Mouse (Mus musculus) induced T-regulatory cell, adult 2 months (primary cell): ENCODE results near the gene Lrrc73.
A peak's percentile ranks its signal among the peaks of the same experiment; 100 is the strongest.

Experiments
- DNase-seq: peaks from one replicate; pipeline ENCODE4 v3.0.0-alpha.2; 2012; ENCODE audit warnings: low read depth

Gene Lrrc73

DNA sequence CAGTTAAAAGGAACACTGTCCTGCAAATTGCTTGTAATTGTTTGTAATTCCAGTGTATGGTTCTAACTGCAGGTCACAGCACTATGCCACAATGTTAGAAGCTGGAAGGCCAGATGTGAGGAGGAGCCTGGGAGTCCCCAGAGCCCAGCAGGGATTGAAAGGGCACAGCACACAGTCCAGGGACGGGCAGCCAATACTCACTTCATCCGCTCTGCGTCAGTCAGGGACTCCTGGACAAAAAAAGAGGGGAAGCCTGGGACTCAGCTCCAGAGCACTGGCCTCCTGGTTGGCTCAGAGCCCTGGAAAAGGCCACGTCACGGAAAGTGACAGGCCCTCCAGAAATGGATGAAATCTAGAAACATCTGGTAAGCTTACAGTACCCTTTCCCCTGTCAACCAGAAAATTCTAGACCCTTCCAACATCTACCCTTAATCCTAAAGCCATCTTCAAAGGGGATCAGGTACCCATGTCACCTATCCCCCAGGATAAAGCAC lies 8.9 kb downstream of the Lrrc73 start:
- DNase-seq: no peak

DNA sequence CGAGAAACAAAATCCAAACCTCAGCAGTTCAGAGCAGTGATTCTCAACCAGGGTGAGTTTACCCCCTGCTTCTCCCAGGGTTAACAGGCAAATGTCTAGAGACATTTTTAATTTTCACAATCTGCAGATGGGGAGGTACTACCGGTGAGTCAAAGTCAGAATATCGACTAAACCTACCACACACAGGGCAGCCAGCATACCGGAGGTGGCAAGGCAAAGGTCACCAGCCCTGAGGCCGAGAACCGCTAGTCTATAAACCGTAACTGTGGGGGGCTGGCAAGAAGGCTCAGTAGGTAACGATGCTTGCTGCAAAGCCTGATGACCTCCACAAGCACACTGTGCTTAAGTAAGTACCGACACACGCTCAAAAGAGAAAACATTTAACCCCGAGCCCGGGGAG lies 12.2 kb downstream of the Lrrc73 start:
- DNase-seq: no peak

DNA sequence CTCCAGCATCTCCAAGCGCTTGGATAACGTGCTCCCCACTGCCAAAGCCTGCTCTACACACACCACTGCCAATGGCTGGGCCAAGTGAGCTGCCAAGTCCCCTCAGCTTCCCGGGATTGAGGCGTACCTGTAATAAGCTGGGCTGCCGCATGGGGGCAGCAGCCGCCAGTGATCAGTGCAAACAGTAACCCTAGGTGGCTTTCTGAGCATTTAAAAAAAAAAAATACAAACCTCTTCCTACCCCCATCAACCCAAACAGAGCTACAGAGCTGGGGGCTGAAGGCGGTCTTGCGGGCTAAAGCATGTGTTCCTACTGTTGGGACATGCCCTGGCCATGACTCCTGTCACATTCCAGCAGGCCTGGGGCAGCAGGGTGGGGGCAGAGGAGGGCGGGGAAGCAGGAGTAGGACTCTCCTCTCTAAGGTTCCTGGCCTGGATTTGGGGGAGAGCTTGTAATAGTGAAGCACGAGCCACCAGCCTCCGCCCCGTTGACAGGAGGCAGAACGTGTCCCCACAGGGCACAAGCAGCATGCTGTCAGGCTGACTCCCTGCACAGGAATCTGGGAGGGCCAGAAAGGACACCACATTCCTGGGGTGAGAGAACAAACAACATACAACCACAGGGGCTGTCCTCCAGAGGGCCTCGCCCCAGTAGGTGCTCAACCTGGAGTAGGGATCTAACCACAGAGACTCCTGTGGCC lies 12.7 kb downstream of the Lrrc73 start:
- peak; percentile 80 for DNase-seq

DNA sequence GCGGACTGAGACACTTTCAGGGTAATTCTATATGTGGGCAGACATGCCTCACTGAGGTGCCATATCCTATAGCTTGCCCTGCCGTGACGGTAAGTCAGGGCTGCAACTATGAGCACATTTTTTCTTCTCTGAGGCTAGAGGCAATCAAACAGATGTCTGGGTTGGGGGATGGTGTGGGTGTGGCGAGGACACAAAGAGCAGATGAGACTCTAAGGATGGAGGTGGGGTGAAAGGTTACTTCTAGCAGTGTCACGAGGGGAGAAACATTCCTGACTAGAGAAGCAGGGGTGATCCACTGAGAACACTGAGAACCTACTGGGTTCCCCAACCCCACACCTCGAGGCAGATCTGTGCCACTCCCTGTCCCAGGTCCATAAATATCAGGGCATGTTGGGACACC lies 13.7 kb downstream of the Lrrc73 start:
- no peak for DNase-seq

DNA sequence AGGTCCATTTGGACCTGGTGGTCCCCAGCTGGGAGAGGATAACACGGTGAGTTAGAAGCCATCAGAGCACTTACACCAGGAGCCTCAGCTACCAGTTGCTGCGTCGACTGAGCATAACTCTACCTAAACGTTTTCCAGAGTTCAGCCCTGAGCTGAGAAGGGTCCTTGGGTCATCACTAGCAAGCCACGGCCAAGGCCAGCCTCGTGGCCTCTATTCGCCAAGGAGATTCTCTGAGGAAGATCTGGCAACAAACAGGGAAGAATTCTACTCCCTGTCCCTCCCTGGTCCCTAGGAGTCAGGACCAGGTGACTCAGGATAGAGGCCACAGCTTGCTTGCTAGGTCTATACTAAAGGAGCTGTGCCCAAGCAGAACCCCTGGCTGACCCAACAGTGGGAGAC lies 14.2 kb downstream of the Lrrc73 start:
- DNase-seq: no peak

DNA sequence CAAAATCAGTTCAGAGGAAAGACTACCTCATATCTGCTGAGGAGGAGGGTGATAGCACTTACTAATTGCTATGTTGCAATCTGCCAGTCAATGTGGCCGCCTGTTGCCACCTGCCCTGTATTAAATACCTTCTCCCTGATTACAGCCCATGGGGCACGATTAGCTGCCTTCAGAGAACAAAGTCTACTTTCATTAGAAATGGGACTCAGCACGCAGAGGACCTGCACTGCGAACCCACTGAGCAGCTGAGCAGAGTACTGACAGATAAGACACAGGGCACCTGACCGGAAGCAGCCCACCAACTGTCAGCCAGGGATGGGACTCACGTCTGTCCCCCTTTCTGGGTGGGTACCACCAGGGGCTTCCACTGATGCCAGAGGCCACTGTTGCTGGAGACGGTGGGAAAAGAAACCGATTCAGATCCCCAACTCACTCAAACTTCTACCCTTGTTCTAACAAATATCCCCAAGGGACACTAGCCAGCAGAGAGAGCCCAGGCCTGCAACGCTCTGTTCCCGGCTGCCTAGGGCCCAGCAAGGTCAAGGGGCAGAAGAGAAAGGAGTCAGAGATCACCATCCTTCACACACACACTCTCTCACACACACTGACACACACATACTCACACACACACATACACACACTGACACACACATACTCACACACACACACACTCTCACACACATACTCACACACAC lies 14.8 kb downstream of the Lrrc73 start:
- DNase-seq: no peak

DNA sequence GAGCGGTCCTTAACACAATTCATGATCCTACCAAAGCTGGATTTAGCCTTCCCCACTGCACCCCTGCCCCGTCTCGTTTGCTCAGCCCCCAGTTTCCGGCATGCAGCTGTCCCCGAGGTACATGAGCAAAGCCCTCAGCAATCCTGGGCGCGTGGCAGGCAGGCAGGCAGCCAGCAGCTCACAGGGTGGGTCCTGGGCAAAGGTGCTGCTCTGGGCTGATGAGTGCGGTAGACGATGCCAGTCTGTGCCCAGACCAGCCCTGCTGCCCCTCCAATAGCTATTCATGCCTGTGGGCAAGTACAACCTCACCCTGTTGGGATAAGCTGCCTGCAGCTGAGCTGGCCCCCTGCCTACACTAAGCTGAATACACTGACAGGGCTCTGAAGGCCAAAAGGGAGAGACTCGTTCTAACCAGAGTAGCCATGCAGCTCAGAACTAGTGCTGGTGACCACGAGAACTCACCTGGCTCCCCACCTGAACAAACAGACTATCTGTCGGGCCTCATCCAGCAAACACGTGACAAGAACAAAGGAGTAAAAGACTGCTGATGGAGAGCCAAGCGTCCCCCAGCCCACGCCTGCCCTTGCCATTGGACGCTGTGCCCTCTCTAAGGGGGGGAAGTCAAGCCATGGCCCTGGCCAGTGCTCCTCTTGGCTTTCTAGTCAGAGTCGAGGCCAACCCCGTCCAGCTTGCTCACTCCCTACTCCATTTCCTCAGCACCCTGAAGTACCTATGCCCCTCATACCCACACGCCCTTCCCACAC lies 16.6 kb downstream of the Lrrc73 start:
- no peak for DNase-seq

DNA sequence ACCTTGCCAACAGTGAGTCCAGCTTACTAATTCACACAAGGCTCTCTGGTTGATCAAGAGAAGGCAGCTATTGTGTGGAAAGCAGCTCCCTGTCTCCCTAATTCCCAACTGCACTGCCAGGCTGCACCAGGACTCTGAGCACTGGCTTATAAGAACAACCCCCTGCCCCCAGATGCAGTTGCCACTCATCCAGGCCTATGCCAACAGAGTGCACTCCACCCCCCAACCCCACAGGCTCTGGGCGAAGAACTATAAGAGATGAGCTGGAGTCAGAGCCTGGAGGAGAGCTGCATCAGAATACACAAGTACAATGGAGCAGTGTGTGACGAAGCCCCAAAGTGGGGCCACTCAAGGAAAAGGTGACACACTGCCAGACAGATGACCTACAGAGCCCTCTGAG lies 18.7 kb downstream of the Lrrc73 start:
- no peak for DNase-seq

DNA sequence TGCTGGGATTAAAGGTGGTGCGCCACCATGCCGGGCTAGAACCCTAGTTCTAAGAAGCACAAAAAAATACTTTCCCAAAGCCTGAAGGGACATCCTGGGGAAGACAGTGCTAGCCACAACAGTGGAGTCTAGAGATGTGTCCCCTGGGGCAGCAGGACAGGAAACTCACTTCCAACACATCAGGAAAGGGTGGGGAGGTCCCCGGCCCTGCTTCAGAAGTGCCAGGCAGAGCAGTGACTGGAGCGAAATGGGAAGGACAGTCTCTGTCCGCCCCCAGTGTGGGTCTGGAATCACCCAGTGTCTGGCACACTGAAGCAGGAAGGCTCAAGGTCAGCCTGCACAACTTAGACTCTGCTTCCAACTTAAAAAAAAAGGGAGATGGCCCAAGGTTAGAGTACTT lies 19.3 kb downstream of the Lrrc73 start:
- DNase-seq: no peak

DNA sequence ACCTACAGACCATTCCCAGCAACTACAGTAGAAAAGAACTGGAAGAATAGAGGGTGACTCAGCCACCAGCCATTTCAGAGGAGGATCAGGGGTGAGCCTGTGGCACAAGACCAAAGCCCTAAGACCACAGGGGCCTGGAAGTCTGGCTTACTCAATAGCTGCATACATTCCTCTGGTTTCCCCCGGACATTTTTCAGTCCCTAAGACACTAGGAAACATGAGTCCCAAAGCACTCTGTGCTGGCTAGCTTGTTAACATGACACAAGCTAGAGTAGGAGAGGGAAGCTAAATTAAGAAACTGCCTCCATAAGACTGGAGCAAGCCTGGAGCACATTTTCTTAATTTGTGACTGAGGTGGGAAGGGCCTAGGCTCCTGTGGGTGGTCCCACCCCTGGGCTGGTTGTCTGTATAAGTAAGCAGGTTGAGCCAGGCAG lies 20.5 kb downstream of the Lrrc73 start:
- DNase-seq: no peak

DNA sequence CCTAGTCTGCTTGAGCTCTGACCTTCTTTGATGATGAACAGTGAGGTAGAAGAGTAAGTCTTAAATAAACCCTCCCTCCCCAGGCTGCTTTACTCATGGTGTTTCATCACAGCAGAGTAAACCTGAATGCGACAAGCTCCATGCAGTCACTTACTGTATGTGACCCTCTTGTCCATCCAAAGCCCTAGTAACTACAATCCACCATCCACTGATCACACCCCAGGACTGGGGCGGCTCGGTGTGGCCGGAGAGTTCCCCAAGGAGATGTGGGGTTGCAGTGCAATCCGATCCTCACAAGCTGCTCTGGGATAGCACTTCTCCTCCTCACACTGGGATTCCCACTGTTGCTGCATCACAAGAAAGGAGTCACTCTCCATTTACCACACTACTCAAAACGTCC lies 21.1 kb downstream of the Lrrc73 start:
- no peak for DNase-seq

DNA sequence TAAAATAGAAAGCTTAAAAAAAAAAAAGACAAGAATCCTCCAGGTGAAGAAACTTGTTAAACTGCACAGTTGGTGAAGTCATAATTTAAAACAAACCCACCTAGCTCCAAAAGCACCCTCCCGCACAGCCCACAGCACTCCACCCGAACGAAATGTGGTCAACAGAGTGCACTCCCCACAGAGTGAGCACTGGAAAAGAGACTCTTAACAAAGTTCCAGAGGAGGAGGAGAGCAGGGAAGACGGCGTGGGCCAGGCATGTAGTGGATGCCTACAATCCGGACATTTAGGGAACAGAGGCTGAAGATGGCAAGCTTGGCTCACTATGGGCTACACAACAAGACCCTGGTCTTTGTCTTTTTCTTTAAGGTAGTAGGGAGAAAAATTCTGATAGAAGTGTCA lies 21.7 kb downstream of the Lrrc73 start:
- DNase-seq: no peak

DNA sequence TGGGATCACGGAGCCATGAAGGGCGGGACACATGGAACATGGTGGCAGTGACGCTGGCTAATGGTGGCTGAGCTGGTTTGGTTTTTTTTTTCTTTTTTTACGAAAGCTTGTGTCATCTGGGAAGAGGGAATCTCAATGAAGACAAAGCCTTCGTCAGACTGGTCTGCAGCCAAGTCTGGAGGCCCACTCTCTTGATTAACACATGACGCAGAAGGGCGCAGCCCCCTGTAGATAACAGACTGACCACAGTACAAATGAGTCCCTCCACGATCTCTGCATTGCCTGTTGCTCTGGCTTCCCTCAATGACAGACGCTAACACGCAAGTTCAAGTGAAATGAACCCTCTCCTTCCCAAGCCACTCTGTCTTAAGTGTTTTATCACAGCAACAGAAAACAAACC lies 22.2 kb downstream of the Lrrc73 start:
- no peak for DNase-seq

DNA sequence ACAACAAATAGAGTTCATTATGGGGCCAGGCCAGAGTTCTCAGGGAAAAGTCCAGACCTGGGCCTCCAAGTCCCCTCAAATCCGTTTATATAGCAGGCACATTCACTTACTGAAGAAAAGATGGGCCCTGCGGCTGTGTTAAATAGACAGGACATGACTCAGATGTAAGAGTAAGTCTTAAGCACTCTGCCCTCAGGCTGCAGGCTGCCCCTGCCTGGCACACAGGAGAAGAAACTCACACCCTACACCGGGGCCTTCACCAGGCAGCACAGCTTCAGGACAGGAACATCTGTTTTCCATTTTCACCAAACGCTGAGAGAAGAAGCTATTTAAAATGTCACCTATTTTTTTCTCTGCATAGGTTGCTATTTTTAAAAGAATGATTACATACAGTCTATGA lies 24.3 kb downstream of the Lrrc73 start:
- DNase-seq: no peak

DNA sequence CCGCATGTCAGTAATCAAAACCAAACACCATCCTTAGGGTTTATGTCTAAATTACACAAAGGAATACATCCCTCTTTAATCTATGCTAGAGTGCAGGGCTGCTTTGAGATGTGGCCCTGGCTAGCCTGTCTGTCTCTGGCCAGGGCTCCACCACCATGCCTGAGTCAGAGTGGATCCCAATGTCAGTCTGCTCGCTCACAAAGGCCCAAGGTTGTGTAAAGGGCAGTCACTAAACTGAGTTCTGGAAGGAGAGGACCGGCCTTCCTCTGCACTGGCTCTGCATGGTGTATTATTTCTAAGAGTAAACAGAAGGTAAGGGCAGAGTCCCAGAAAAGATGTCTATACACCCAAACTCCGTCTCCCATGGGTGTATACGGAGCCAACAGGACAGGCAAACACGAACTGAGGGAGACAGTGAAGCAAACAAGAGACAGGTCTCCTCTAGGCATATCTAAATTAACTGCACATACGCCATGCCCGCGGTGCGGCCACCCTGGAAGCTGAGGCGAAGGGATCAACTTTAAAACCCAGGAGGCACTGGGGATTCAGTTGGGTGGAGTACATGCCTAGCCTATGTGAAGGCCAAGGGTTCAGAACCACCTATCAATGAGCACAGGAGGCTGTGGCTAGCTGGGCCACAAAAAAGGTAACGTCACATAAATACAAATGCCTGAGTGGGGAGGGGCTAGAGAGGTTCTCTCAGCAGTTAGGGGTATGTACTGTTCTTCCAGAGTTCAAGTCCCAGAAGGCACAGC lies 24.9 kb downstream of the Lrrc73 start:
- no peak for DNase-seq

DNA sequence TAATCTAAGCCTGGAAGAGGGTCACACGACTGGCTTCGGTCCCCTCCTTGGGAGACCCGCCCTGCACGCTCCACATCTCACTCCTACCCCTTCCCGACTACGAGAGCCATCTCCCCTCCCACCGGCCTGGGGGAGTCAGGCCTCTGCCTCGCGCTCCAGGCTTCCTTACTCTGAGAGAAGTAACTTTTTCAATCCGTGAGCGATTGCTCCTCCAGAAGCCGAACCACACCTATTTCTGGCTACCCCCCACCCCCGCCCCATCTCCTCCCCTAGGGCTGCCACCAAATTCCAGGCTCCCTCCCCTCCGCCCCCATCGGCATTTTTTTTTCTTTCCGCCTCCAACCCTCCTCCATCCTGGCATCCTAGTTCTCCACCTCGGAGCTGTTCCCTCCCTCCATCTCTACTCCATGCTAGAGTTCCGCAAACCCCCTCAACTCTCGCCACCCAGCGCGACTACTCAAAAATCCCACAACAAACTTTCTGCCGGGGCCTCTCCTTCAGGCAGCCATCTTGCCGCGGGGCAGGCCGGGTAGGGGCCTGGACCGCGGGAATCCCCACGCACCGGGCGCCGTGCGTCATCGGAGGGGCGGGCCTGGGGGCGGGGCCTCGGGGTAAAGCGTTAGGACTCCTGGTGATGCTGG lies 29.3 kb downstream of the Lrrc73 start, which contains the start of gene Tjap1:
Gene Tjap1 (minus strand): TSS at position 544 of the 641 bp plus-strand sequence.
- DNase-seq: peak; percentile 94

DNA sequence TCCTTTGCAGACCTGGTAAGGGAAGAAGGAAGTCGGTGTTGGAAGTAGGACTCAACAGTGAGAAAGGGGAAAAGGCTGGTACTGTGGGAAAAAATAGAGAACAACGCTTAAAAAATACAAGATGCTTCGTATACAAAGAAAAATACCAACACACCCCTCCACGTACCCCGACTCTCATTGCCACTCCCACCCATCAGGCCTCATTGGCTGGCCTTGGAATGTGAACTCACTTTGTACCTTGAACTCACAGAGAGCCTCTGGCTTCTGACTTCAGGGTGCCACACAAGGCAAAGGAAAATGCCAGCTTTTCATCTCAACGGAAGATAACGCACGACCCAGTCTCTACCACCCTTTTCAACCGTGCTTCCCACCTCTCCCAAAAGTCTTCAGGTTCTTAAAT lies 29.8 kb downstream of the Lrrc73 start:
- DNase-seq: no peak

DNA sequence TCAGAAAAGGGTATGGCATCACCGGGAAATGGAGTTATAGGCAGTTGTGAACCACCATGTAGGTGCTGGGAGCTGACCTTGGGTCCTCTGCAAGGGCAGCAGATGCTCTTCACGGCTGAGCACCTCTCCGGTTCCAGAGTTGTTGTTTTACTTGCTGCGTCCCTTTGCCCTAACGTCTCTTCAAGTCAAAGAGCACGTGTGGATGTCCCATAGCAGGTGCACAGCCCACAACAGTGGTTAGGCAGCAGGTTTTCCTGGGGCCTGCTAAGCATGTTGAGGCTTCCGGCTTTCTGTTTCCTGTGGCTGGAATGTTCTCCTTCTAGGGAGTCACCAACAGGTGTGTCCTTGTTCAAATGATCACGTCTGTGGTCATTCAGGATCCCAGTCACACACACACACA lies 30.6 kb downstream of the Lrrc73 start:
- DNase-seq: peak; percentile 35

DNA sequence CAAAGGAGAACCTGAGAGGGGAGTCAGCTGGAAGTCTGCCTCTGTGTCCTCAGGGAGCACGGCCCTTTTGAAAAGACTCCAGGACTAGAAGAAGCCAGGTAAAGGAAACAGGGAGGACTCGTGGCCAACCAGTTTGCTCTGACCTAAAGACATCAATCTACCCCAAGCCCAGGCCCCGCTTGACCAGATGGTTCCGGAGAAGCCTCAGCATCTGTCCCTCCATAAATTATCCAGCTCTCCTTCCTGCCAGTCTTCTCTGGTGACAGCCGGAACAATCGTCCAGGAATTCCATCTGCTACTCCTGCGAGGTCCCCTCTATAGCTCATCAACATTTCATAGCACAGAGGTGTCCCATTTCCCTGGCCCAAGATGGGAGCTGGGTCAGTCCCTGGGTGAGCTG lies 31.3 kb downstream of the Lrrc73 start:
- DNase-seq: no peak

DNA sequence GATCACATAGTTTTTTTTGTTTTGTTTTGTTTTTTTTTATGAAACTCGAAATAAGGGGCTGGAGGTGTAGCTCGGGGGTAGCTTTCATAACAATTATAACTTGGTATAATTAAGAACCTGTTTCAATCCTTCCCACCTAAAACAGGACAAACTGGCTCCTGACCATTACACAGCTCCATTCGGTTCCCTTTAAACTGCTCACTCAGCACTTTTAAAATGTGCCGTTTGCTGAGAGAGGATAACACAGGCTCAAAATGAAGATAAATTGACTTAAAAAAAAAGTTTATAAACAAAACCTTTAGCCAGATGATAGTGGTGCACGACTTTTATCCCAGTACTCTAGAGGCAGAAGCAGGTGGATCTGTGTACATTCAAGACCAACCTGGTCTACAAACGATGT lies 32.1 kb downstream of the Lrrc73 start:
- no peak for DNase-seq

DNA sequence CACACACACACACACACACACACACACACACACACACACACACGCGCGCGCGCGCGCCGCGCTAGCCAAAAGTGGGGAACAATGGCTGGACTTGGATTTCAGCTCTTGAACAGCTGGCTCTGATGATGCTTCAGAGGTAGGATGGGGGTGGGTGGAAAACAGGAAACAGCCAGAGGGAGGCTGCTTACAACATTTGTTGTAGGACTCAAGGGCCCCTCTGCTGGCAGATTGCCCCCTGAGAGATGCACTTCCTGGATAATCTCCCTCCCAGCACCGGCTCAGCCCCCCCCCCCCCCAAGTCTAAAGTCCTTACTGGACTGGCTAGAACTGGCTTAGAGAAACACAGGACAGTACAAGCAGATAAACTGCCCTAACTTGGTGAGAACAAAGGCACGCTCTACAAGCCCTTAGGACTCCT lies 34.4 kb downstream of the Lrrc73 start:
- no peak for DNase-seq

DNA sequence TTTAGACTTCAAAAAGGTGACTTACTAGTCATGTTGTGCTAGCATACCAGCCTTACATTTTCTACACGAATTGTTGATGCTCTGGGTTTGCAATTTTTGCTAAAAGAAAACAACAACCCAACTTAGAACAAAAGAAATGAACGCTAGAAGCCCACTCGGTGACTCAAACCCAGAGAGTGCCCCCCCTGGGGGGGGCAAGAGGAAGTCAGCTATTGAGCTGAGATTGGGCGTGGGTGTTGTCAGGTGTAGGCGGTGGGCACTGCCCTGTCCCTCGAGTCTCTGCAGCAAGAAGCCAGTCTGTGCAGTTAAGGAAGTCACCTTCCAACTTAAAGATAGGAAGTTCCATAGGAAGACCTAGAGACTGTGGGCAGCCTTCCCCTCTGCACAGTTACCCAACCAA lies 43.3 kb downstream of the Lrrc73 start:
- DNase-seq: peak; percentile 62
